Mouse (Mus musculus): Measurements from ENCODE around the gene Jak1. TPM values are rescaled to one million over a fixed set of nuclear protein-coding genes. Genes with fewer than 3 reads are reported as not detected.

The Jak1 gene
- total and polyA plus RNA-seq, 2 experiments from 2014 or later: 68.7 to 71.1 TPM

DNA sequence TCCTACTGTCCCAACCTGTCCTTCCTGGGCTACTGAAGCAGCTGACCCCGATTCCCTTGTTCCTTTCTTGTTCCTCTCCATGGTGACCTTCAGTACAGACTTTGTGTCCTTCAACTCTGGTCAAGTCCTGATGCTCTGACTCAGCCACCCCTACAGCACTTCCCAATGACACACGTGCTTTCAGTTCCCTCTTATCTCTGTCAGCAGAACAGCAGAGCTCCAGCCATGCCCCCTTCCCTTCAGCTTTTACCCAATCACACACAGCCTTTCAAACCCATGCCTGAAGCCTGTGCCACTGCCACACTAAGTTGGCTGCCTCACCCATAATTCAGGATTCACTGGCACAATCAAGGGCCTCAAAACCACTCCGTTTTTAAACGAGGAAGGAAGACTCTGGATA lies 109.5 kb downstream of the Jak1 start:
- ATAC-seq: no peak
- H3K36me3 ChIP-seq (ENCODE audit: insufficient read depth): peaks cover 58% of the 10 kb centered on the region

DNA sequence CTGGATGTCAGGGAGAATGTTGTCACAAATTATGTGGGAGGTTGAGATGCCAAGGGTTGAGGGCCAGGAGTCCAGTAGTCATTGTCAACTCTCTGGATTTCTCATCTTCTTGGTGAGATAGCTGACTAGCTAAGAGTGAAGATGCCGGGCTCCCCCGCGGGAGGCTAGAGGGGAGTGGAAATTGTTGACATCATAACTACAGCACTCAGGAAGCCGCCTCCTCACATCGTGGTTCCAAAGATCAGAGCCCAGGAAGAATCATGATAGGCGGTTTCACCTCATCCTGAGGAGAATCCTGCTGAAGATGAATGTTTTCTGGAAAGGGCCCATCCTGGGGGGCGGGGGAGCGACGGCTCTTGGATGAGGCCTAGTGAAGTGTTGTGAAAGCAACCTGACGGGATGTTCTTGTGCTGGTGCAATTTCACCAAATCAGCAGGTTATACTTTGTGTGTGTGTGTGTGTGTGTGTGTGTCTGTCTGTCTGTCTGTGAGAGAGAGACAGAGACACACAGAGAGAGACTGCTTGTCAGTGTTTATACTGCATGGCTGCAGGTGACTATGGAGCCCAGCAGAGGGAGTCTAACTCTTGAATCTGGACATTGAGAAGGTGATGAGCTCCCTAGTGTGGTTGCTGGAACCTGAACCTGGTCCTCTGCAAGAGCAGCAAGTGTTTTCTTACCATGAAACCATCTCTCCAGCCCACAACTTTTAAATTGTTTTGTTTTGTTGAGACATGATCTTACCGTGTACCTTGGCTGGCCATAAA lies 118.0 kb downstream of the Jak1 start:
- DNase-seq: no peak
- Histone ChIP-seq H3K4me3 (ENCODE audit: low read depth, low read length) (no peak overlapping the region), H3K9ac (no peak overlapping the region), H3K27me3 (ENCODE audit: insufficient read depth, low read length) (no peaks in the 10 kb centered on the region), H3K4me2 (ENCODE audit: low read depth) (no peak overlapping the region), H3K36me3 (ENCODE audit: insufficient read depth) (peaks cover 16% of the 10 kb centered on the region; the same call in 1 of the 2 replicates), H3K4me1 (ENCODE audit: insufficient read depth) (no peaks in the 10 kb centered on the region), H3K9me3 (ENCODE audit: low read length) (no peaks in the 10 kb centered on the region), H3K27ac (ENCODE audit: low read depth, low read length) (no peak overlapping the region)
- WGBS: 91% methylated on average over 11 of the region's 11 CpGs
- ATAC-seq: no peak
- TF ChIP-seq CTCF (IDR thresholded peaks at IDR 0.05; ENCODE audit: low read depth): peak; percentile 38; the same call in 1 of the 2 replicates

More for the DNA sequence above, 109.5 kb downstream of the Jak1 start:
- Histone ChIP-seq H3K4me3 (ENCODE audit: low read depth, low read length) (no peak overlapping the region), H3K27ac (ENCODE audit: low read depth, low read length) (no peak overlapping the region), H3K4me1 (ENCODE audit: insufficient read depth) (no peaks in the 10 kb centered on the region), H3K9ac (no peak overlapping the region), H3K27me3 (ENCODE audit: insufficient read depth, low read length) (no peaks in the 10 kb centered on the region), H3K4me2 (ENCODE audit: low read depth) (no peak overlapping the region), H3K9me3 (ENCODE audit: low read length) (no peaks in the 10 kb centered on the region)
- no peak for TF ChIP-seq CTCF (IDR thresholded peaks at IDR 0.05; ENCODE audit: low read depth)
- DNase-seq: no peak
- 77% methylated on average over 4 of the region's 4 CpGs for WGBS

DNA sequence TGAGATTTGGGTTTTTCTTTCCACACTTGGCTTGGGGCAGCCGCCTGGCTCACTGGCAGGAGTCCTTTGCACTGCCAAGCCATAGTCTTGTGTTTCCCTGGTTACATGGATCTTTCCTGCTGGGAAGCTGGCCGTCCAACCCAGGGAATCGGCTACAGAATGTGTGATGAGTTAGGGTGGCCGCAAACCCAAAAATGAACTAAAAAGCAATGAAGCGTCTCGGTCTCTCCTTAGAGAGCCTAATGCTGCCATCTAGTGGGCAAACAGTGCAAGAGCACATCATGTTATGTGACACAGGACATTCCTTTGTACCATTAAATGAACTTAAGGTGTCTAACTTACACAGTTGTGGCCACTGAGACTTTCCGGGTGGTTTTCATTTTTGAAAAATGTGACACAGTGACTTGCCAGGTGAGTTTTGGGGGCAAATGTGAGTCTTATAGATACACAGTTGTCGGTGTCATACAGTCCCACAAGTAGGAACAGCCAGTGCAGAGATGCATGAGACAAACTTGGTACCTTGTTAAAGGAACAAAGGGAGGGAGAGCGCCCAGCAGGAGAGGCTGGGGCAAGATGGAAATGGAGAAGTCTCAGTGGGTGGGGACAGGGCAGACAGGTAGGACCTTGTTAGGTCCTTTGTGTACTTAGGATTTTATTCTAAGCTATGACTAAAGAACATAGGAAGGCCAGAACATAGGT lies 118.9 kb downstream of the Jak1 start:
- Histone ChIP-seq H3K4me1 (ENCODE audit: insufficient read depth) (no peaks in the 10 kb centered on the region), H3K9ac (no peak overlapping the region), H3K27me3 (ENCODE audit: insufficient read depth, low read length) (no peaks in the 10 kb centered on the region), H3K36me3 (ENCODE audit: insufficient read depth) (peaks cover 11% of the 10 kb centered on the region; the same call in 1 of the 2 replicates), H3K4me2 (ENCODE audit: low read depth) (peak overlapping the region; percentile 25; the same call in 1 of the 2 replicates), H3K9me3 (ENCODE audit: low read length) (no peaks in the 10 kb centered on the region), H3K4me3 (ENCODE audit: low read depth, low read length) (no peak overlapping the region), H3K27ac (ENCODE audit: low read depth, low read length) (no peak overlapping the region)
- 21% methylated on average over 9 of the region's 9 CpGs for whole genome bisulfite sequencing
- DNase-seq (peak; percentile 92), ATAC-seq (peak; percentile 88)
- peak; percentile 97 for TF ChIP-seq CTCF (IDR thresholded peaks at IDR 0.05; ENCODE audit: low read depth)

DNA sequence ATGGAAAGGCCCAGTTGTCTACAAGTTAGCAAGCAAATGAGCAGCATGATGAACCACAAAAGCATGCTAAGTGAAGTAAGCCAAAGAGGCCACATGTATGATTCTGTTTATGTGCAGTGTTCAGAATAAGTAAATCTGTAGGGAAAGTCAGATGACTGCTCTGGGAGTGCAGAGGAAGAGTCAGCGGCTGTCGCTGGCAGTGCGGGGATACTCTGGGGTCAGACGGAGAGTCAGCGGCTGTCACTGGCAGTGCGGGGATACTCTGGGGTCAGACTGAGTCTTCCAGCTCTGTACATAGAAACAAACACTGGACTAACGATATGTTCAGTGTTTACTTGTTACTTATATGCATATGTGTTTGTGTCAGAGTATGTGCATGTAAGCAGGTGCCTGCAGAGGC lies 120.3 kb downstream of the Jak1 start:
- H3K4me1 ChIP-seq (ENCODE audit: insufficient read depth): no peaks in the 10 kb centered on the region
- WGBS: 85% methylated on average over 7 of the region's 7 CpGs
- no peaks in the 10 kb centered on the region for H3K27me3 ChIP-seq (ENCODE audit: insufficient read depth, low read length)
- no peak overlapping the region for H3K4me3 ChIP-seq (ENCODE audit: low read depth, low read length)
- DNase-seq (no peak), ATAC-seq (no peak)
- H3K9me3 ChIP-seq (ENCODE audit: low read length): no peaks in the 10 kb centered on the region
- H3K9ac ChIP-seq: no peak overlapping the region
- no peak overlapping the region for H3K4me2 ChIP-seq (ENCODE audit: low read depth)
- no peak for TF ChIP-seq CTCF (IDR thresholded peaks at IDR 0.05; ENCODE audit: low read depth)
- H3K27ac ChIP-seq (ENCODE audit: low read depth, low read length): no peak overlapping the region
- peaks cover 4% of the 10 kb centered on the region; the same call in 1 of the 2 replicates for H3K36me3 ChIP-seq (ENCODE audit: insufficient read depth)

DNA sequence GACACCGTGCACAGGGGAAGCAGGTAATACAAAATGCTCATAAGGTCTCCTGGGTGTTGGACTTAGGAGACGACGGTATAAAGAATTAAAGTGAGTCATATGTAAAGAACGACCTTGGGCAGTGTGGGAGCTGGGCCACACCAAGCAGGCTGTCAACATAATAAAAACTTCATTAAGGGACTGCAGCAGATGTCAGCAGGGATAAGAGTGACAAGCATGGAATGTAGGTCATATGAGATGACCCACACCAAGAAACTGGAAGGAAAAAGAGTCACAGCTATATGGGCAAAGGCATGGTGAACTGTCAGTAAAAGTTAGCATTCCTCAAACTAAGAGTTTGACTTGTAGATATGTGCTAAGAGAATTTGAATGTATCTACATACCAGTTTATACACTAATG lies 120.7 kb downstream of the Jak1 start:
- DNase-seq: no peak
- H3K4me3 ChIP-seq (ENCODE audit: low read depth, low read length): no peak overlapping the region
- no peaks in the 10 kb centered on the region for H3K27me3 ChIP-seq (ENCODE audit: insufficient read depth, low read length)
- no peak overlapping the region for H3K27ac ChIP-seq (ENCODE audit: low read depth, low read length)
- H3K9ac ChIP-seq: no peak overlapping the region
- no peaks in the 10 kb centered on the region for H3K36me3 ChIP-seq (ENCODE audit: insufficient read depth)
- ATAC-seq: no peak
- no peaks in the 10 kb centered on the region for H3K9me3 ChIP-seq (ENCODE audit: low read length)
- 78% methylated on average over 4 of the region's 4 CpGs for WGBS
- H3K4me1 ChIP-seq (ENCODE audit: insufficient read depth): no peaks in the 10 kb centered on the region
- no peak overlapping the region for H3K4me2 ChIP-seq (ENCODE audit: low read depth)
- TF ChIP-seq CTCF (IDR thresholded peaks at IDR 0.05; ENCODE audit: low read depth): no peak

DNA sequence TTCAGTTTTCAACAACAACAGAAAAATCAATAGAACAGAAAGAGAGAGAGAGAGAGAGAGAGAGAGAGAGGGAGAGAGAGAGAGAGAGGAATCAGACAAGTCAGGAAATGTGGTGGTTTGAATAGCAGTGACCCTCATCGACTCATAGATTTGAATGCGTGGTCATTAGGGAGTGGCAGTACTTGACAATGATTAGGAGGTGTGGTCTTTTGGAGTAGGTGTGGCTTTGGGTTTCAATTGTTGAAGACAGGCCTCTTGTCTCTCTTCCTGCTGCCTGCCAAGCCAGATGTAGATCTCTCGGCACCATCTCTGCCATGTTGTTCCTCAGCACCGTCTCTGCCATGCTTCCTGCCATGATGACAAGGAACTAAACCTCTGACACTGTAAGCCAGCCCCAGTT lies 121.2 kb downstream of the Jak1 start:
- no peak for TF ChIP-seq CTCF (IDR thresholded peaks at IDR 0.05; ENCODE audit: low read depth)
- Histone ChIP-seq H3K36me3 (ENCODE audit: insufficient read depth) (no peaks in the 10 kb centered on the region), H3K27me3 (ENCODE audit: insufficient read depth, low read length) (no peaks in the 10 kb centered on the region), H3K4me3 (ENCODE audit: low read depth, low read length) (no peak overlapping the region), H3K9me3 (ENCODE audit: low read length) (no peaks in the 10 kb centered on the region), H3K9ac (no peak overlapping the region), H3K27ac (ENCODE audit: low read depth, low read length) (no peak overlapping the region), H3K4me2 (ENCODE audit: low read depth) (no peak overlapping the region), H3K4me1 (ENCODE audit: insufficient read depth) (no peaks in the 10 kb centered on the region)
- DNase-seq: no peak
- 73% methylated on average over 4 of the region's 4 CpGs for WGBS
- ATAC-seq: no peak

DNA sequence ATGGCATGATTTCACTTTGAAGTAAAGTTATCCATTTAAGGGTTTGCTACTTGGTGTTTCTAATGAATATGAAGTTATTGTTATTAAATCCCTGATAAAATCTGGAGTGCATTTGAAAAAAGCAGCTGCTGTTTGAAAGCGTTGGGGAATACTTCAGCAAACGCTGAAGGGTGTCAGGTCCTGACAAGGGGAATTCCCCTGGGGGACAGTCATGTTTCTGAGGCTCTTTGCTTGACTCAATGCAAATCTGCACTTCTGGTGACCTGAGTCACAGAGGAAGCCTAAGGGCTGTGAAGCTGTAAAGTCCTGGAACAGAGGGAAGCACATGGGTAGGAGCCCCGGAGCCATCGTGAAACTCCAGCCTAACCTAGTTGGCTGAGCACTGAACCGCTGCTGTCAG lies 123.3 kb downstream of the Jak1 start:
- H3K9me3 ChIP-seq (ENCODE audit: low read length): no peaks in the 10 kb centered on the region
- ATAC-seq (no peak), DNase-seq (no peak)
- no peaks in the 10 kb centered on the region for H3K4me1 ChIP-seq (ENCODE audit: insufficient read depth)
- no peak overlapping the region for H3K4me2 ChIP-seq (ENCODE audit: low read depth)
- no peaks in the 10 kb centered on the region for H3K36me3 ChIP-seq (ENCODE audit: insufficient read depth)
- 86% methylated on average over 5 of the region's 5 CpGs for WGBS
- H3K27ac ChIP-seq (ENCODE audit: low read depth, low read length): no peak overlapping the region
- H3K27me3 ChIP-seq (ENCODE audit: insufficient read depth, low read length): no peaks in the 10 kb centered on the region
- no peak overlapping the region for H3K9ac ChIP-seq
- no peak for TF ChIP-seq CTCF (IDR thresholded peaks at IDR 0.05; ENCODE audit: low read depth)
- H3K4me3 ChIP-seq (ENCODE audit: low read depth, low read length): no peak overlapping the region

All from forebrain, postnatal 0 days (tissue).